ENCODE assay signal across 21 mouse cellular contexts in genomic region chr15:62358338-62359239, GRCm38 (mm10).
DNase-seq lines count a peak whose midpoint lies in the region; ATAC-seq and TF ChIP-seq lines count a peak whose summit lies in the region.
"Had no signal": no experiment of that assay in that cellular context is flagged by ENCODE, and none has a peak within 500 bp of the region (broad histone marks: within the 10 kb centered on the region; RNA-seq: fewer than 3 reads in every experiment).

No protein-coding gene starts in this region.

- H3K4me2 ChIP-seq in CH12.LX (ENCODE audit: insufficient read depth, low read depth, poor library complexity, severe bottlenecking) = peak overlapping the region; percentile 70
- H3K4me2 ChIP-seq: embryonic facial prominence, embryonic 12.5 days; forebrain, embryonic 13.5 days; forebrain, embryonic 15.5 days had no signal

- no peaks in the 10 kb centered on the region for H3K36me3 ChIP-seq in CH12.LX (replicated peaks in 1 of 2; ENCODE audit: control insufficient read depth in 1 of 2, insufficient read depth in 1 of 2, low read length in 1 of 2)
- H3K36me3 ChIP-seq: embryonic facial prominence, embryonic 10.5 days; embryonic facial prominence, embryonic 12.5 days; forebrain, embryonic 15.5 days had no signal

- H3K79me2 ChIP-seq in CH12.LX (replicated peaks; ENCODE audit: control insufficient read depth, extremely low read depth, insufficient read depth, poor library complexity, severe bottlenecking) = no peaks in the 10 kb centered on the region

- no peak for TF ChIP-seq CTCF in CH12.LX (conservative IDR thresholded peaks at IDR 0.05 in 1 of 2, IDR thresholded peaks at IDR 0.05 in 1 of 2; ENCODE audit: low read depth in 2 of 2, low read length in 2 of 2)

- no peak for ATAC-seq in monocyte, adult 5-6 weeks (replicated peaks; ENCODE audit: insufficient number of reproducible peaks, low FRiP score, low TSS enrichment, poor library complexity, severe bottlenecking)
- ATAC-seq: CD4-positive, CD25-positive, alpha-beta regulatory T cell, adult 4 months; forebrain, embryonic 13.5 days; forebrain, embryonic 15.5 days; forebrain, postnatal 0 days had no signal

- dilution Hi-C loops in CH12.LX (cut with MboI; ENCODE audit: extremely low pct_ligation_motif_present, extremely low pct_unique_long_range_greater_than_20kb, low sequenced_read_pairs) = no loop called here

- 0 out of 2 replicates have a peak overlapping the region, but pooled peaks have one; percentile 33 for H3K9ac ChIP-seq in CH12.LX (ENCODE audit: insufficient read depth, low read depth)
- H3K9ac ChIP-seq: embryonic facial prominence, embryonic 12.5 days; forebrain, embryonic 13.5 days; forebrain, embryonic 15.5 days; forebrain, postnatal 0 days had no signal

- no peak overlapping the region for H3K4me3 ChIP-seq in CH12.LX (replicated peaks in 1 of 3; ENCODE audit: low read depth in 2 of 3, low read length in 2 of 3, poor library complexity in 1 of 3)
- H3K4me3 ChIP-seq: embryonic facial prominence, embryonic 10.5 days; embryonic facial prominence, embryonic 12.5 days; forebrain, embryonic 13.5 days; forebrain, embryonic 15.5 days had no signal

- TF ChIP-seq RAD21 in CH12.LX (IDR thresholded peaks at IDR 0.05; ENCODE audit: low read depth, low read length) = peak; percentile 32

- H3K4me1 ChIP-seq in CH12.LX (ENCODE audit: control insufficient read depth in 1 of 2, insufficient read depth in 2 of 2) = peaks cover 14 to 66% of the 10 kb centered on the region in 2 experiments
- H3K4me1 ChIP-seq: embryonic facial prominence, embryonic 10.5 days; embryonic facial prominence, embryonic 12.5 days; forebrain, embryonic 13.5 days; forebrain, embryonic 15.5 days had no signal

- TF ChIP-seq POLR2A in CH12.LX (IDR thresholded peaks at IDR 0.05; ENCODE audit: low read depth, low read length) = no peak

- peaks cover 2% of the 10 kb centered on the region for H3K9me3 ChIP-seq in CH12.LX (replicated peaks; ENCODE audit: low read length)
- H3K9me3 ChIP-seq: embryonic facial prominence, embryonic 10.5 days; embryonic facial prominence, embryonic 12.5 days; forebrain, embryonic 13.5 days; forebrain, embryonic 15.5 days had no signal

- H3K27me3 ChIP-seq in CH12.LX (replicated peaks) = no peaks in the 10 kb centered on the region
- H3K27me3 ChIP-seq: embryonic facial prominence, embryonic 12.5 days; forebrain, embryonic 13.5 days; forebrain, embryonic 15.5 days had no signal

- in situ Hi-C loops in CH12.LX (cut with MboI; ENCODE audit: low pct_ligation_motif_present, low pct_unique_long_range_greater_than_20kb, low sequenced_read_pairs) = no loop called here

- H3K27ac ChIP-seq in CH12.LX (ENCODE audit: insufficient read depth, low read depth) = peak overlapping the region; percentile 46; the same call in 1 of the 2 replicates
- H3K27ac ChIP-seq: embryonic facial prominence, embryonic 10.5 days; embryonic facial prominence, embryonic 12.5 days; forebrain, embryonic 13.5 days; forebrain, embryonic 15.5 days had no signal

- TF ChIP-seq EP300 in CH12.LX (IDR thresholded peaks at IDR 0.05; ENCODE audit: low read length) = peak; percentile 99

- DNase-seq in spleen, postnatal 36 days (ENCODE audit: low spot score in 2 of 2) = peak; percentile 7 to 22
- no peak for DNase-seq in spleen, postnatal 10 days (ENCODE audit: low spot score in 2 of 2)
- DNase-seq in CH12.LX (ENCODE audit: extremely low read depth) (peak; percentile 99), MEL-GATA-1-ER (ENCODE audit: extremely low read depth, low read depth) (peak; percentile 43)
- DNase-seq in urinary bladder, postnatal 10 days (ENCODE audit: low spot score) = no peak
- DNase-seq in adrenal gland, adult 8-10 months = no peak
- DNase-seq: adrenal gland, adult 2 months; adrenal gland, postnatal 14 days; adrenal gland, postnatal 36 days; cerebellum, adult 11-12 months; cerebellum, adult 2 months; cerebellum, adult 9-10 months; cerebellum, postnatal 10 days; cerebellum, postnatal 25 days; forebrain, postnatal 0 days had no signal

TF ChIP-seq in CH12.LX, 34 proteins besides CTCF, POLR2A, EP300 and RAD21:
- TF ChIP-seq CHD2 (IDR thresholded peaks at IDR 0.05; ENCODE audit: low read length) = peak; percentile 92
- TF ChIP-seq USF1 (IDR thresholded peaks at IDR 0.05; ENCODE audit: low read depth, low read length) = no peak
- peak; percentile 89 for TF ChIP-seq JUN (IDR thresholded peaks at IDR 0.05; ENCODE audit: insufficient read depth, low read depth, low read length)
- no peak; the same call in 1 of the 2 replicates for TF ChIP-seq ELF1 (IDR thresholded peaks at IDR 0.05; ENCODE audit: low read depth, low read length)
- TF ChIP-seq KAT2A (IDR thresholded peaks at IDR 0.05; ENCODE audit: insufficient replicate concordance, low read length) = 0 out of 2 replicates have a peak, but pooled peaks have one; percentile 51
- no peak; the same call in 1 of the 2 replicates for TF ChIP-seq MAZ (IDR thresholded peaks at IDR 0.05; ENCODE audit: low read depth, low read length)
- peak; percentile 99 for TF ChIP-seq MEF2A (IDR thresholded peaks at IDR 0.05; ENCODE audit: borderline replicate concordance, low read depth, low read length)
- TF ChIP-seq UBTF (IDR thresholded peaks at IDR 0.05; ENCODE audit: low read depth, low read length) = no peak
- TF ChIP-seq ZNF384 (IDR thresholded peaks at IDR 0.05; ENCODE audit: low read depth, low read length) = peak; percentile 99
- 0 out of 2 replicates have a peak, but pooled peaks have one; percentile 32 for TF ChIP-seq MXI1 (IDR thresholded peaks at IDR 0.05; ENCODE audit: low read depth, low read length)
- 0 out of 2 replicates have a peak, but pooled peaks have one; percentile 69 for TF ChIP-seq MAX (IDR thresholded peaks at IDR 0.05; ENCODE audit: low read length)
- TF ChIP-seq ZMIZ1 (IDR thresholded peaks at IDR 0.05; ENCODE audit: low read depth, low read length) = no peak
- TF ChIP-seq IRF4 (IDR thresholded peaks at IDR 0.05; ENCODE audit: low read depth, low read length) = peak; percentile 99
- TF ChIP-seq ETS1 (conservative IDR thresholded peaks at IDR 0.05; ENCODE audit: low read depth, low read length) = peak; percentile 97
- TF ChIP-seq E2F4 (IDR thresholded peaks at IDR 0.05; ENCODE audit: insufficient replicate concordance, low read depth, low read length) = peak; percentile 63; the same call in 1 of the 2 replicates
- peak; percentile 92 for TF ChIP-seq JUND (conservative IDR thresholded peaks at IDR 0.05; ENCODE audit: low read depth, low read length)
- 0 out of 2 replicates have a peak, but pooled peaks have one; percentile 16 for TF ChIP-seq NELFE (IDR thresholded peaks at IDR 0.05; ENCODE audit: low read depth, low read length)
- peak; percentile 99 for TF ChIP-seq RCOR1 (conservative IDR thresholded peaks at IDR 0.05; ENCODE audit: low read depth, low read length)
- TF ChIP-seq USF2 (conservative IDR thresholded peaks at IDR 0.05; ENCODE audit: low read depth, low read length) = no peak
- TF ChIP-seq TCF12 (IDR thresholded peaks at IDR 0.05; ENCODE audit: low read depth, low read length) = peak; percentile 94
- TF ChIP-seq MAFK (IDR thresholded peaks at IDR 0.05; ENCODE audit: insufficient replicate concordance, low read length) = peak; percentile 89
- TF ChIP-seq SIN3A (IDR thresholded peaks at IDR 0.05; ENCODE audit: low read length) = peak; percentile 79; the same call in 1 of the 2 replicates
- peak; percentile 84; the same call in 1 of the 2 replicates for TF ChIP-seq CHD1 (IDR thresholded peaks at IDR 0.05; ENCODE audit: low read depth, low read length)
- 0 out of 2 replicates have a peak, but pooled peaks have one; percentile 2 for TF ChIP-seq TBP (conservative IDR thresholded peaks at IDR 0.05; ENCODE audit: low read depth, low read length)
- TF ChIP-seq MYC (IDR thresholded peaks at IDR 0.05; ENCODE audit: low read depth, low read length) = peak; percentile 76; the same call in 1 of the 2 replicates
- TF ChIP-seq SMC3 (IDR thresholded peaks at IDR 0.05; ENCODE audit: low read depth, low read length) = peak; percentile 50
- TF ChIP-seq GABPA (IDR thresholded peaks at IDR 0.05; ENCODE audit: insufficient replicate concordance, low read depth, low read length) = no peak
- TF ChIP-seq BHLHE40 (IDR thresholded peaks at IDR 0.05; ENCODE audit: low read depth, low read length) = peak; percentile 87

Comparison
In these comparisons a context has a peak if more than half of its experiments do, and no peak if none do; other contexts are left out.
1. DNase-seq: peak in spleen, postnatal 36 days (2 of 2), CH12.LX (single experiment) and MEL-GATA-1-ER (single experiment); none in spleen, postnatal 10 days (0 of 2), urinary bladder, postnatal 10 days (single experiment) and adrenal gland, adult 8-10 months (single experiment).